Comparison of ENCODE assay signal across 19 mouse cellular contexts in the genomic region with DNA sequence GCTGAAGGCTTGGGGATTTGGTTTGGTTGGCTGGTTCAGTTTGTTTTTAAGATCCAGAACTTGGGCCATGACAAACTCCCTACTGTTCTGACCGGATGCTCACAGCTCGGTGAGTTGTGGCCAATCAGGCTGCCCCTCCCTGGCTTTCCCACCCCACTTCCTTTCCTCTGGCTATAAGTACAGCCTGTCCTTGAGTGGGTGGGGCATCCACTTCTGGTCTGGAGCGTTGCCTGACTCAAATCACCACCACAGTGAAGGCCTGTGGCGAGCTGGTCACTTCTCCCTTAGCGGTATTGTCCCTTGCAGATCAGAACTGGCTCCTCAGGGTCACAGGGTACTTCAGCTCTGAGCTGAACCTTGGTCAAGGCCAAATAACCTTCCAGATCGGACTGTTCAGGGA. TPM values are rescaled to one million over a fixed set of nuclear protein-coding genes. Genes with fewer than 3 reads are reported as not detected.
DNase-seq lines count a peak whose midpoint lies in the region; ATAC-seq and TF ChIP-seq lines count a peak whose summit lies in the region.
"Had no signal": no experiment of that assay in that cellular context is flagged by ENCODE, and none has a peak within 500 bp of the region (broad histone marks: within the 10 kb centered on the region; RNA-seq: fewer than 3 reads in every experiment).

No protein-coding gene starts in this region.

- TF ChIP-seq CTCF in heart, adult 2 months (IDR thresholded peaks at IDR 0.05), result no peak

- DNase-seq in heart, adult 2 months, result peak; percentile 28 to 41
- DNase-seq in heart, adult 9 months (ENCODE audit: low spot score in 2 of 2), result no peak
- DNase-seq in 3134 (ENCODE audit: extremely low read depth, insufficient read length, low spot score), result peak; percentile 54
- DNase-seq in adrenal gland, postnatal 36 days, result peak; percentile 41 to 51
- DNase-seq in lung, postnatal 14 days, result peak; percentile 15
- DNase-seq in midbrain, embryonic 14.5 days, result no peak
- no peak for DNase-seq in layer of hippocampus, adult 18-20 months (ENCODE audit: low spot score in 2 of 2)
- DNase-seq: cerebellum, adult 9-11 months; gastrocnemius, postnatal 14 days; liver; lung, embryonic 14.5 days had no signal

- 32% methylated on average over 6 of the region's 6 CpGs for WGBS in heart, adult 2 months
- 88% methylated on average over 6 of the region's 6 CpGs for WGBS in midbrain, embryonic 14.5 days

- no peak overlapping the region for H3K4me3 ChIP-seq in heart, adult 2 months
- H3K4me3 ChIP-seq in midbrain, embryonic 14.5 days (replicated peaks; ENCODE audit: low read depth, low read length), result no peak overlapping the region
- H3K4me3 ChIP-seq: erythroblast, embryonic 14.5 days; hindbrain, embryonic 10.5 days had no signal

- intact Hi-C loops in heart, adult 2 months (cut with DNase I), result no loop called here

- H3K36me3 ChIP-seq in heart, adult 2 months (ENCODE audit: control insufficient read depth, insufficient read depth, low read length), result no peaks in the 10 kb centered on the region
- no peaks in the 10 kb centered on the region for H3K36me3 ChIP-seq in midbrain, embryonic 14.5 days (ENCODE audit: control insufficient read depth, insufficient read depth, low read length)
- H3K36me3 ChIP-seq: hindbrain, embryonic 10.5 days had no signal

- ATAC-seq in midbrain, embryonic 14.5 days (ENCODE audit: low FRiP score, low TSS enrichment), result no peak
- ATAC-seq: activated CD4-positive, CD25-positive, alpha-beta regulatory T cell, adult 4 months; CD4-positive, CD25-positive, alpha-beta regulatory T cell, adult 4 months had no signal

- TF ChIP-seq POLR2A in heart, adult 2 months (IDR thresholded peaks at IDR 0.05; ENCODE audit: insufficient read depth, low read depth, low read length), result 0 out of 2 replicates have a peak, but pooled peaks have one; percentile 36

- TF ChIP-seq EP300 in heart, adult 2 months (IDR thresholded peaks at IDR 0.05; ENCODE audit: insufficient read depth, low read depth, low read length), result no peak

- no peaks in the 10 kb centered on the region for H3K9me3 ChIP-seq in midbrain, embryonic 14.5 days (ENCODE audit: control insufficient read depth, low read length)

- no peaks in the 10 kb centered on the region for H3K27me3 ChIP-seq in heart, adult 2 months (ENCODE audit: control insufficient read depth, insufficient read depth, low read length)
- H3K27me3 ChIP-seq in midbrain, embryonic 14.5 days (ENCODE audit: control insufficient read depth, insufficient read depth, low read length), result no peaks in the 10 kb centered on the region

- H3K4me1 ChIP-seq in heart, adult 2 months (ENCODE audit: control insufficient read depth, insufficient read depth, low read length), result peaks cover 1% of the 10 kb centered on the region; the same call in 1 of the 2 replicates
- no peaks in the 10 kb centered on the region for H3K4me1 ChIP-seq in midbrain, embryonic 14.5 days (ENCODE audit: control insufficient read depth, insufficient read depth, low read length)

- no peak overlapping the region for H3K9ac ChIP-seq in heart, adult 2 months (ENCODE audit: low read depth, low read length)
- no peak overlapping the region for H3K9ac ChIP-seq in midbrain, embryonic 14.5 days (replicated peaks; ENCODE audit: low read length)
- H3K9ac ChIP-seq: lung, embryonic 14.5 days had no signal

- no peaks in the 10 kb centered on the region for H3K79me2 ChIP-seq in heart, adult 2 months (replicated peaks; ENCODE audit: control insufficient read depth, insufficient read depth, low read length)

- H3K4me2 ChIP-seq in midbrain, embryonic 14.5 days (ENCODE audit: low read length), result no peak overlapping the region
- H3K4me2 ChIP-seq: lung, embryonic 14.5 days; midbrain, embryonic 11.5 days had no signal

- peak overlapping the region; percentile 20; the same call in 1 of the 2 replicates for H3K27ac ChIP-seq in heart, adult 2 months
- no peak overlapping the region for H3K27ac ChIP-seq in midbrain, embryonic 14.5 days (replicated peaks; ENCODE audit: low read depth, low read length)
- H3K27ac ChIP-seq: hindbrain, embryonic 10.5 days had no signal

RNA-seq across cellular contexts. Expression of gene Pla2g2d, which starts 42.2 kb away (rescaled TPM):
- under 1 TPM; 0.26 to 0.55 TPM for total RNA-seq in heart, adult 2 months (2021)
- 2.3 and 2.7 TPM in 2 replicates for polyA plus RNA-seq in heart, adult 2 months (2012; rRNA removed)
- total RNA-seq in adrenal gland, postnatal 36 days (2021), result 1 to 10 TPM; 2.1 to 2.5 TPM
- 0.43 TPM in 1 of 2 replicates, not detected in the other for polyA plus RNA-seq in midbrain, embryonic 14.5 days (2014; fragmentation: Nextera tagmentation; extraction: Ambion mirVana)
- total RNA-seq in layer of hippocampus, adult 18-20 months (2021), result under 1 TPM; 0.56 to 0.62 TPM
- total RNA-seq: gastrocnemius, postnatal 14 days; layer of hippocampus, postnatal 10 days had no signal
- polyA plus RNA-seq: erythroblast, embryonic 14.5 days had no signal

RNA-seq across cellular contexts. Expression of gene Pla2g5, which starts 45.5 kb away (rescaled TPM):
- total RNA-seq in heart, adult 2 months (2021), result 10 to 100 TPM; 24.8 to 33.0 TPM
- polyA plus RNA-seq in heart, adult 2 months (2012; rRNA removed), result 87.6 and 129 TPM in 2 replicates
- total RNA-seq in adrenal gland, postnatal 36 days (2021), result 10 to 100 TPM; 12.6 to 15.4 TPM
- 0.23 and 0.87 TPM in 2 replicates for polyA plus RNA-seq in midbrain, embryonic 14.5 days (2014; fragmentation: Nextera tagmentation; extraction: Ambion mirVana)
- total RNA-seq in layer of hippocampus, adult 18-20 months (2021), result 1 to 10 TPM; 1.3 to 2.3 TPM
- polyA plus RNA-seq: activated CD4-positive, CD25-positive, alpha-beta regulatory T cell, adult 4 months; CD4-positive, CD25-positive, alpha-beta regulatory T cell, adult 4 months; erythroblast, embryonic 14.5 days; hindbrain, embryonic 10.5 days; midbrain, embryonic 11.5 days had no signal

RNA-seq across cellular contexts. Expression of gene Gm13030, which starts 56.0 kb away (rescaled TPM):
- not detected for total RNA-seq in heart, adult 2 months (2021)
- not detected in 2 replicates for polyA plus RNA-seq in heart, adult 2 months (2012; rRNA removed)
- not detected for total RNA-seq in adrenal gland, postnatal 36 days (2021)
- not detected in 2 replicates for polyA plus RNA-seq in midbrain, embryonic 14.5 days (2014; fragmentation: Nextera tagmentation; extraction: Ambion mirVana)
- total RNA-seq in layer of hippocampus, adult 18-20 months (2021), result not detected
- total RNA-seq: gastrocnemius, postnatal 14 days; layer of hippocampus, postnatal 10 days; left cerebral cortex, postnatal 14 days had no signal
- polyA plus RNA-seq: activated CD4-positive, CD25-positive, alpha-beta regulatory T cell, adult 4 months; CD4-positive, CD25-positive, alpha-beta regulatory T cell, adult 4 months; erythroblast, embryonic 14.5 days; hindbrain, embryonic 10.5 days; intestine, embryonic 14.5 days; lung, embryonic 14.5 days; midbrain, embryonic 11.5 days had no signal

Comparison
In these comparisons a context has a peak if more than half of its experiments do, and no peak if none do; other contexts are left out.
1. DNase-seq: peak in heart, adult 2 months (2 of 2), 3134 (single experiment), adrenal gland, postnatal 36 days (2 of 2) and lung, postnatal 14 days (single experiment); none in heart, adult 9 months (0 of 2), midbrain, embryonic 14.5 days (single experiment) and layer of hippocampus, adult 18-20 months (0 of 2).
2. RNA of gene Pla2g5, which starts 45.5 kb away (total RNA-seq): 24.8 to 33.0 TPM in heart, adult 2 months and 12.6 to 15.4 TPM in adrenal gland, postnatal 36 days; 1.3 to 2.3 TPM in layer of hippocampus, adult 18-20 months; every median in the first group is over 4 times any median in the second.